Mouse (Mus musculus): ENCODE data around the gene Kctd18.
A peak's percentile ranks its signal among the peaks of the same experiment; 100 is the strongest.

Gene Kctd18

DNA sequence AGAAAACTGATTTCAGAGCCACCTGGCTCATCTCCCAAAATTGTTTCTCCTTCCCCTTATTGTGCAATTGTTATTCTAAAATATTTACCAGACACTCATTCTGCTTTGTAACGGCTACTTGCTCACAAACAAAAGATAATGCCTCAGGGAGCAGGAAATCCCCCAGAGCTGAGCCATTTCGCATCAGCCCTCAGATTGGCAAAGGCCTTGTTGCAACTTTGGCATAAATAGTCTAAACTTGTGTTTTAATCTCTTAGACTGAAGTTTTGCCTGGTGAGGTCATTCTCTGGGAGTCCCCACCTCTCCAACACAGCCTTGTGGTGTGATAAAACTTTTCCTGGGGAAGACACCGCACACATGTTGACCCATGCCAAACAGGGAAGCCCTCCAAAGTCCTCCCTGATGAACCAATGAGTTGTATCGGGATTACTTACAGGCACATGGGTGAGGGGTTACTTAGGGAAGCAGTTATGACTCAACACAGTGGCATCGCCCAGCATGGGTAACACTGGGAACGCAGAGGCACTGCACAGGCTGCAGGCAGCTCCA is 29.6 kb downstream of the Kctd18 start:
- DNase-seq: no peak

DNA sequence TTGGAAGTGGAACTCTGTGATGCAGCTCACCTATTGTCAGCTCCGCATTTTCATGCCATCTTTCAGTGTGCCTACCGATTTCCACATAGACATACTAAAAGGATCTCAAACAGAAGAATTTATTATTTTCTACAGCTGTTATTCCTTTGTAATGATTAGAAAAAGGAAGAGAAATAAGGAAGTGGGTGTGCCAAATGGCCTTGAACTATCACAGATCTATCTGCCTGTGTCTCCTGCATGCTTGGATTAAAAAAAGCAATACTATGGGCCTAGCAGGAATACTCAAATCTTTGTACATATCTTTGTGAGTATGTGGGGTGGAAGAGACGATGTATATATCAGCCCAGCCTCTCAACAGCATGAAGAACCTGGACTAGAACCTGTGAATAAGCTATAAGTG is 41.9 kb downstream of the Kctd18 start:
- no peak for DNase-seq

DNA sequence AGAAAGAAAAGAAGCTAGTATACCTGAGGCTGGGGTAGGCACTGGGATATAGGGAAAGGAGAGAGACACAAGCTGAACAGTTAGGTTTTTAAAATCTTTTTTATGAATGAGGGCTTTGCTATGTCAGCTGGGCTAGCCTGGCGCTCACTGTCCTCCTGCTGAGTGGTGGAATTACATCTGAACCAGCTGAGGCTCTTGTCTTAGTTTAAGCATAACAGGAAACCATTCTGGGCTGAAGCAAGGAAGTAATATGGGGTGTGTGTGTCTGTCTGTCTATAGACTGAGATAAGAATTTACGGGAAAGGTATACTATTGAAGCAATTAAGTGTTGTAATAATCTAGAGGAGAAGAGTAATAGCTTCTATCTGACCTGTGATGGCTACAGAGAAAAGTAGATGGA is 47.2 kb downstream of the Kctd18 start:
- DNase-seq: no peak

DNA sequence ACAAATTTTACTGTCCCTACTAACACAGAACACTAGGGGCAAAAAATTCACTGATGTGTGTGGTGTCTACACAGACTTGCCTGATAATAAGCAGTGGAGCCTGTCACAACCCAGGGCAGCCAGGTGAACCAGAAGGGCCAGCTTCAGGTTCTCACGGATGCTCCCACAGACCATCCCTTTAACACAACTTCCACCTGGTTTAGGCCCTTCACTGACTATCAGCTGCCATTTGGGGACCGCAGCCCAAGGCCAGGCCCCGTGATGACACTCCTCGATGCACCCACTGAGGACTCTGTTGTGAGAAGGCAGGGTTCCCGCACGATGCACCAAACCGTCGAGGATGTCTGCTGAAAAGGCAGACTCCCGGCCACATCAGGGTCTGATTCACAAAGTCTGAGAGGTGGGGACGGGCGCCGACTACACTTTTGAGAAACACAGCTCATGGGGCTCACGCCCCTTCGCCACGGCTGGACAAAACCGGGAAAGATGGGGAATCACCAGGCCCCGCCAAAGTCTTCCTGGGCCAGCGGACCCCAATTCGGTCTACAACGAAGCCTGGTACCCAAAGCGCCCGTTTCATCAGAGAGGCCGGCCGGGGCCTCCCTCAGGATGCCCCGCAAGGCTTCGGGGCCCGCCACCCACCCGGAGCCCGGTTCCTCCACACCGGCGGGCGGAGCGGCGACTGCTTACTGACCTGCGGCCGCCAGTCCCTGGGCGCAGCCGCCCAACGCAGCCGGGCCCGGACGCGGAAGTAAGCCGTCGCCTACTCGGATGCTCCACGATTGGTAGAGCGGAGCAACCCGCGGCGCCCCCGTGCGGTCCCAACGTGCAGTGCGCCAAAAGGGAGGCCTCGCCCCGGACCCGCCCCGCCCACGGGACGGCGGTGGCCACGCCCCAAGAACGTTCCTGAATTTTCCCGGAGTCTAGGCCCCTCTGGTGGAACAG is 49.2 kb downstream of the Kctd18 start:
- peak; percentile 98 for DNase-seq

DNA sequence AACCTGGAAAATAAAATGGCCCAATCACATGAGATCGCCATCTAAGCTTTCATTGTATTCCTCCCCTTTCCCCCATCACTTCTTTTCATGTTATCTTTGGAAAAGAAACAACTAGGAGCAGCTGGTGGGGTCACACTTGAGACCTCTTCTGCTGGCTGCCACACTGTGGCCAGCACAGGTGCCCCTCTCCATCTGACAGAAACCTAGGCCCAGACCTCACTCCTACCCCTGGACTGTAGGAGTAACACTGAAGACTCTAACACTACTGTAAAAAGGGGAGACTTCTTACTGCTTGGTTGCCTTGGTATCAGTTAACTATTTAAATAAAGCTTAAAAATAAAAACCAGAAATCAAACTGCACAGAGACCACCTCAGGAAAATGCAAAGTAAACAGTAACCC is 63.0 kb downstream of the Kctd18 start:
- DNase-seq: no peak

DNA sequence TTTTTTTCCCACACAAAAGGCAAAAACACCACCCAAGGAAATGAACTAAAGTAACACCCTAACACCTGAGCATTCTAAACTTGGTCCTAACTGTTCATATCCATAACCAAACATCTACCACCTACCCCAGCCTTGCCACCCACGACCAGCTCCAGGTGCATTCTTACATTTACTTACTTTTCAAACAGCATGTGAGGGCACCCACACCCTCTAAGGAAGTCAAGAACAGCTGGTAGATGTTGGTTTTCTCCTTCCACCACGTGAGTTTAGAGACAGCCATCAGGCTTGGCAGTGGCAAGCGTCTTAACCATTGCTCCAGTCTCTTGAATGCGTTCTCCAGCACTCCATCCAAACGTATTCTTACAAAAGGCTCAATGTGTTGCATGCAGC is 64.4 kb downstream of the Kctd18 start:
- DNase-seq: no peak

DNA sequence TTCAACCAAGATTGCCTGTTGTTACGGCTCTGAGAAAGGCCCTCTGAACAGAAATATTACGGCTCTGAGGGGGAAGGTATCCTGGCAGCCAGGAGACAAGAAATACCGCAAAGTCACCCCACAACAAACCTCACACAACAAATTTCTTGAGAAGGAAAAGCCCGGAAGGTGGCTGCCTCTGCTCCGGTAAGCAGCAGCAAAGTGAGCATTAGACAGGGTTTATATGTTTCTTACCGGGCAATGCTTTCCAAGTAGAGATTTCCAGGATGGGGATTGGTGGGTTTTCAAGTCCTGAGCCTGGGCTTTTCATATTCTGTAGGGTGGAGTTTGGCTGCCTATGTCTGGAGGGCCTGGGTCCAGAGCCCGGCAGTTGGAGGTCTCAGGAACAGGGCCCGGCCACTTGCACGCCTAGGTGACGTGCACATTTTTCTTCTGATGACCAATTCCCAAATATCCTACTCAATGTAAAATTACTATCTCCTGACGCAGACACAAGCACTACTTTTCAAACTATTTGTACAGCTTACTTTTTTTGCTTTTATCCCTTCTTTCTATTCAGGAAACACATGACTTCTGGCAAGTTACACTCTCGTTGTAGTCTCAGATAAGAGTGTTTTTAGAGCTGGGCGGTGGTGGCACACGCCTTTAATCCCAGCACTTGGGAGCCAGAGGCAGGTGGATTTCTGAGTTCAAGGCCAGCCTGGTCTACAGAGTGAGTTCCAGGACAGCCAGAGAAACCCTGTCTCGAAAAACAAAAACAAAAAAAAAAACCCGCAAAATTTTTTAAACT is 65.0 kb downstream of the Kctd18 start:
- DNase-seq: no peak

DNA sequence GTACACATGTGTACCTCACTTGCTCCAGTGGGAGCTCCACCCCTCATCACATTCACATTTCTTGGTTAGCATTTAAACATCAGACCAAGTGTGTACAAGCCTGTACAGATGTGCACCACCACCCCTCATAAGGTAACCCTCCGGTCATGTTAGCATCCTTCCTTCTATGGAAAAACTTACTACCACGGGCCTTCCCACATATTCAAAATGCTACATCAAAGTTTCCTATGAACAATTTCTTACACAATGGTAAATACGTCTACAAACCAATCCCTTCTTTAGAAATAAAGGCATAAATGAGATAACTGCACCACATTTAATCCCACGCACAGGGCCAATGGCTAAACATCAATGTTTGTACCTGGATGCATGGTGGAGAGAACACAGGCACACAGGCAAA is 66.2 kb downstream of the Kctd18 start:
- DNase-seq: no peak

DNA sequence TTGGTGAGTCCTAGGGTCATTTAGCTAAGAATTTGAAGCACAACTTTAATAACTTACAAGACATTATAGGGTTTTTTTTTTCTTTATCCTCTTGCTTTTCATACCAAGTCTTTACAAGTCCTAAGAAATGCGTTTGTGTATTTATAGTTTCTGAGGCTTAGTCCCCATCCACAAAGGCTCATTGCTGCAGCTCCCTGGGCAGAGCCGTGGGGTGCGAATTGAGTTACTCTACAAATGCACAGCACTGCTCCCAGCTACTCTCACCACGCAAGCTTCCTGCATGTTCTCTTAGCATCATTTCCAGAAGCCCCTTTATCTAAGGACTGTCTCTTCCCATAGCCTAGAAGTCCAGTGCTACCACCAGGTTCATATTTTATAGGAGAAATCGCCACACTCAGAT is 69.0 kb downstream of the Kctd18 start:
- DNase-seq: no peak

DNA sequence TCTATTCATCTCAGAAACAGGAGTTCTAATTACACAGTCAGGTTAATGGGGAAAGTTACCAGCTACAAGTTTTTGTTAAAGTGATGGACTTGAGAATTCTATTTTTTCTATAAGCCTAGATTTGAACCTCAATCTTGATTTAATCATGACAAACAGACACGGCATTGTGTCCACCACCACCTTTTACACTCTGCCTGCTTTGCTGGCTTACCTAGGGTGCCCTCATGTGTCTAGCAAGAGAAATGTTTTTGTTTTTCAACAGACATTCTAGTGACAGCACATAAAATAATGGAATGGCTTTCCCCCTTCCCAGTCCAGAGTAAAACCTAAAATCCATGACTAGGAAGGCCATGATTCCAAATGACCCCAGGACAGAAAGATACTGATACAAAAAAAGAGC is 69.6 kb downstream of the Kctd18 start:
- DNase-seq: no peak

DNA sequence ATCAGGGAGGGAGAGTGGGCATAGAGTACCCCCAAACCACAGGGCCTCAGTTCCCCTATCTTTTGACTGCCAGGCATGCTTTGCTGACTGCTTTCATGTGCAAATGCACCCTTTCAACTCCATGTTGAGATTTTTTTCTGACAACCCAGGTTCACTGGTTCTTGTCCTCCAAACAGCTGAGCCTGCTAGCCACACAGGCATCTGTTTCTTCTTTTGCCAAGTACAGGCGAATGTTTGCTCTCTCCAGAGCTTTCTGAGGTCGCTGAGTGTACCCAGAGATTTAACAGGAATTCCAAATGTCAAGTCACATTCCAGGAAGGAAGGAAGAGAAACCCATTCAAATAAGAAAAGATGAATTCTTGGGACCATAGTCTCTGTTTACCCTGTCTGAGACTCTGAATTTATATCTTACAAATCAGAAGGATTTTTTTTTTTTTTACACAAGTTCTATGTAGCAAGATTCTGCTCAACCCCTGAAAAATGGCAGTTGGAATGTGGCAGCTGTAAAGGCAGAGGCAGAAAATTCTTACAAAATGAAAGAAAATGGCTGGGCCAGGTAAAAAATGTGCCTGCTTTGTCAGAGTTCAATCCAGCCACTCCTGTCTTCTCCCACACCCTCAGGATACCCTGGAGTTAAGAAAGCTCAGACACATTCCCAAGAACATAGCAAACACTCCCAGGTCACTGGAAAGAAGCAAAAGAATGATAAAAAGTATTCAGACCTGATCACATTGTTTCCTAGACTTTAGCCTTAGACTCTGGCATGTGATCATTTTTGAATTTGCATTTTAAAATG is 71.0 kb downstream of the Kctd18 start:
- DNase-seq: no peak

DNA sequence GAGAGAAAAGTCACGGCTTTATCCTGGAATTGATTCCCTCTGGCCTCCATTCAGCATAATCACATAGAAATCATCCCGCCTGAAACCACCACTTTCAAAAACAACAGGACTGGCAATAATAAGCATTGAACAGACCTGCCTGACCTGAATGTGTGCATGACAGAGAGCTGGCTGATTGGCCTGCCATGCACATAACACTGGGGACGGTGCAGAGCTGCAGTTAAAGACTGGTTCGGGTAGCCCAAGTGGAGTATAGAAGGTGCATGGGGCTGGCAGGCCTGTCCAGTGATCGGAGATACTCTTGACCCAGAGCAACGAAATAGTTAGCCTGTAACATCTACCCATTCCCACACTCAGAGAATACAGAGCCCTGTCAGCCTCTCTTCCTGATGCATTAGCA is 76.5 kb downstream of the Kctd18 start:
- no peak for DNase-seq

DNA sequence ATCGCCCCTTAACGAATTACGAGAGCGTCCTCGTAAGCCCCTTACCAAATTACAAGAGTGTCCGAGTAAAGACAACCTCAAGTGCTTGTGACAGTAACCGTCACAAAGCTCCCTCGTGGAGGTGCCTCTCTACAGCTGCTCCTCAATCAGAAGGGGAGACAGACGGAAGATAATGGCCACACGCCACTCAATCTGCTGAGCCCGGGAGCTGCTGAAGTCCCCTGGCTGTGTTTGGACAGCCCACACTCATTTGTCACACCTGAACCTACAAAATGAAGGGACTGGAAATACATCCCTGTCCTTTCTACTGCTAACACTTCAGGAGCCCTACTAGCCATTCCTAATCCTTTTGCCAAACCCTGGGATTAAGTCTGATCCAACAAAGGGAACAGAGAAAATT is 77.0 kb downstream of the Kctd18 start:
- no peak for DNase-seq

DNA sequence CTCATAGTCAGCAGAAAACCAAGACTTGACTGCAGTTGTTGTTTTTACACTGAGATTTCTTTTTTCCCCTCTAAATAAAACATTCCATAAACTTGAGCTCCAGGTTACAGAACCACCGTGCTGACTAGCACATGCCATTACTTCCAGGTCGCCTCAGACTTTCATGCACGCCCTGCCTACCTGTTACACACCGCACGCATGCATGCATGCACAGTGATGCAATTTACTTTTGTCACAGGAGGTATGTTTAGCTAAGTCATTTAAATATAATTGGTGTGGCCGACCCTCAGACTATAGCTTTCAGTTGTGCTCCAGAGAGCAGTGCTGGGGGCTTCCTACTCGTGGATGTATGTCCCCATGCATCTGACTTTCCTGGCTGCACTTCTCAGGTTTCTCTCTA is 77.7 kb downstream of the Kctd18 start:
- DNase-seq: no peak

DNA sequence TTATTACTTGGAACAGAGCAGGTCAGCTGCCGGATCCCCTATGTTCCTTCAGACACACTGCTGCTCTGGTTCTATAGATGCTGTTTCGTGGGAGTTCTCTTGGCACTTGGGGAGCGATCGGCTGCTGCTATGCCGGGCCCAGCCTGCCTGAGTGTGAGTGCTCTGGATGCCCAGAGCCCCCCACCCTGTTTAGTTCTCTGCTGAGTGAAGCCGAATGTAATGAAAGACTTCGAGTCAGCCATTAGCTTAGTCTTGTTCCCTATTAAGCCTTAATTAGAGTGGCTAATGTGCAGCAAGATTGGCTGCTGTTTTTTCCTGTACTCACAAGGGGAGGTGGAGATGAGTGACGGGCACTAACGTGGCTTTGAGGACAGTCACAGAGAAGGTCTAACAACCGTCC is 78.1 kb downstream of the Kctd18 start:
- DNase-seq: no peak

DNA sequence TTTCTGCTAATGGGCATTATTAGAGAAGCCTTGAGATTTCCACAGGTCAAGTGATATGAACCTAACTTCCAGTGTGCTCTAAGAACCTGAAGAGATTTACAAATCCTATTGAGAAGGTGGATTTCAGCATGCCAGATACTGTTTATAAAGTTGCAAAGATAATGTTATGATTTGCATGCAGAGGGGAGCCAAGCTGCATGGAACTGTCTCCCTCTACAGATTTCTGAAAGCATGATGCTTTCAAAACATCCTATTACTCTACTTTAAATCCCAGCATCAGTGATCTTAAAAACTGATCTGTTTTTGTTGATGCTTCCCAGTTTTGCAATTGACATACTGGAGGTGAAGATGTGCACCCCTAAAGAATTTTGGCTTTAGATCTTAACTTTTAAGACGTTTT is 84.5 kb downstream of the Kctd18 start:
- no peak for DNase-seq

DNA sequence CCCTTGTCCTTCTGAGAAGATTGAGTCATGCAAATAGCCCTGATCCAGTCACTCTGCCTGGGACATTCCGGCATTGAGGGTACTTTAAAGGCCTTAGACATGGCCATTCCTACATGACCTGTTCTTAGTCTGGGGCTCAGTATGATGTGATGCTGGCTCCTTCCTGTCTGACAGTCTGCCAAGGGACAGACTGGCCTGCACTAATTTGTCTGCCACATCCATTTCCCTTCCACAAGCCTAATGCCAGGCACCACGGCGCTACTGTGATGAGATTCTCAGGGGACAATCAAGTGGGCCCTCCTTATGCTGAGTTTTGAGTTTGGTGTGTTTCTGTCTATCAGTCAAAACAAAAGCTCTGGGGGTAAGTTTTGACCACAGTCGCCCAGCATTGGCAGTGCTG is 100.2 kb downstream of the Kctd18 start:
- no peak for DNase-seq

DNA sequence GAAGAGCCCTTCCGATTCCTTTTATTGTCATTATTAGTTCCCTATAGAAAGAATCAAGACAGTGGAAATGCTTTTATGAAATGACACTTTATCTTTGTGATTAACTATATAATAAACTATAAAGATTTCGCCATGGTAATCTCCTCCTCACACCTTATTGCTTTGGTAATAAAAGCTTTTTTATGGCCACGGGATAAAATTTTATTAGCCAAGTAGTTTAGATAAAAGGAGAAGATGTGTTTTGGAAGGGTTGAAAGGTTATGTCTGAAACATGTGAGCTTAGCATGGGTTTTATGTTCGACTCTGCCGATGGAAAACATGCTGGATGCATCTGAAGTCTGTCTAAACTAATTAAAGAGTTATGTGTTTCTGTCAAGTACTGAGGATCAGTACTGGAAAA is 101.4 kb downstream of the Kctd18 start:
- no peak for DNase-seq

DNA sequence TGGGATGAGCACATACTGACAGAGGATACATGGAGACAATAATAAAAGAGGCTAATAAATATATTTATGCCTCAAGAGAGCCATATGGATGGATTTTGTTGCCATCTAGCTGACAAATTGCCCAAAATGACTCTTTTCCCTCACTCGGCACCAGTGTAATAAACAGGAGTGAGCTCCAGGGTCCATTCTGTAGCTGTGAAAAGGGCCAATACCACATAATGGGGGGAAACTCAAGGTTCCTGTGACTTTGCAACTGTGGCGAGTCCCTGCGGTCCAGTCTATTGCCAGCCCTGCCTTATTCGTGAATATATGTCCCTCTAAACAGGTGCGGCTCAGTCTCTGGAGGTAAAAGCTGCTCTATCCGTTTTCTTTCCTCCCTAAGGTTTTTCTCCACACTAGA is 107.2 kb downstream of the Kctd18 start:
- no peak for DNase-seq

DNA sequence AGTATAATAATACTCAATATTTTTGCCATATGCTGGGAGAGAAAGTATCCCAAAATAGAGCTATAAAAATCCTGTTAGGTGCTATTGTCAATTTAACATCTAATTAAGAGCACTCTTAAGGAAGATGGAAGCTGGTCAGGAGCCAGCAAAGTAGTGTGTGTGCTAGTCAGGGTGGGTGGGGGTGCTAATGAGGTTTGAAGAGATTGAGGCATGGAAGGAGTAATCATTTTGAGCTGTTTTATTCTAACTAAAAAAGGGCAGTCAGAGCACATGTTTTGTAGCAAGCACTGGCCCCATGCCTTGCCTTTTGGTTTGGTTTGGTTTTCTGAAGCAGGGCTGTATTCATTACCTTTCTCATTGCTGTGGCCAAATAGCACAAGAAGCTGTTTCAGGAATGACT is 112.4 kb downstream of the Kctd18 start:
- DNase-seq: no peak

DNA sequence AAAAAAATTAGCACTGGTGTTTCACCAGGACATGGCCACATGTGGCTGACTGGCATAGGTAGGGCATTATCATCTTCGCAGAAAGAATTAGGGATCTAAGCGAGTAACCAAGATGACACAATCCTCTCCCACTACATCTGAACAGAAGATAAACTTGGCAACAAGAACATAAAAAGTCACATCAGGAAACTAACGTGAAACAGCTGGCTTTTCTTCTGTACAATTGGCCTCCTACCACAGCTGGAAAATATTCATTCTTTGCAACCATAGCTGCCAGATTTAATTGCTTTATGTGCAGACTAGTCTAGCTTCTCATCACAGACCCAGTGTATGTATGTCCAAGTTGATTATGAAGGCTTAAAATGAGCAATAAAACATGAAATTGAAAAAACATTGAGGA is 112.8 kb downstream of the Kctd18 start:
- DNase-seq: no peak

Data from right cerebral cortex, postnatal 4 days (tissue).